Mouse (Mus musculus): ENCODE measurements at regions not wholly inside any gene's neighbourhood (a gene's known extent, or its start where the extent isn't known, plus 50 kb on each side); places are given as distances from the start of the nearest gene placed in this dataset.
A peak's percentile ranks its signal among the peaks of the same experiment; 100 is the strongest.

DNA sequence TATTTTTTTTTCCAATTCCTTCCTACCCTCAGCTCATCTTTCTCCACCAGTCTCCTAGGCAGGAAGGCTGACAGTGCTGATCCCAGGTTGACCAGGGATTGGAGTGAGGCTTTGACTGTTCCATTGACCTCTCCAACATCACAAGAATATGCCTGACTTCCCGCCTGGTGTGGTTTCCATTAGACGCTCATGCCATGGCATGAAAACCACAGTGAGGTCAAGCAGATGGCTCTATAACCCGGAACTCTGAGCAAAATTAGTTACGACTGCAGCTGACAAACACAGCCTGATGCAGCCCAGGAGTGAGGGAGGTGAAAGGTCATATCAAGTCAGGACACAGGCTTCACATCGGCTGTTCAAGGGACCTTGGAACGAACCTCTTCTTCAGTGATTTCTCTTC is 153.6 kb downstream of the Snx19 start:
- WGBS = 44% methylated on average over 6 of the region's 6 CpGs
- no peaks in the 10 kb centered on the region for H3K4me1 ChIP-seq (ENCODE audit: control insufficient read depth, insufficient read depth, low read length)
- H3K27ac ChIP-seq (replicated peaks; ENCODE audit: insufficient read depth, low read depth, low read length) = no peak overlapping the region
- no peaks in the 10 kb centered on the region for H3K79me2 ChIP-seq (ENCODE audit: control insufficient read depth, insufficient read depth, low read length)
- TF ChIP-seq POLR2A (IDR thresholded peaks at IDR 0.05; ENCODE audit: extremely low read depth, insufficient read depth, low read length) = no peak
- TF ChIP-seq CTCF (IDR thresholded peaks at IDR 0.05; ENCODE audit: low read depth, low read length) = no peak
- no peaks in the 10 kb centered on the region for H3K36me3 ChIP-seq (ENCODE audit: control insufficient read depth, insufficient read depth, low read length)
- H3K4me3 ChIP-seq (ENCODE audit: insufficient read depth, low read depth, low read length) = no peak overlapping the region
- H3K9ac ChIP-seq (ENCODE audit: low read depth, low read length) = no peak overlapping the region
- peak; percentile 9 for DNase-seq (ENCODE audit: extremely low read depth, low read depth, low spot score)
- no peaks in the 10 kb centered on the region for H3K27me3 ChIP-seq (ENCODE audit: control insufficient read depth, insufficient read depth, low read length)

GRCm38 (mm10) chr9:30578213-30578612 is 151.3 kb downstream of the Snx19 start:
- Histone ChIP-seq H3K27ac (replicated peaks; ENCODE audit: insufficient read depth, low read depth, low read length) (no peak overlapping the region), H3K9ac (ENCODE audit: low read depth, low read length) (no peak overlapping the region), H3K27me3 (ENCODE audit: control insufficient read depth, insufficient read depth, low read length) (no peaks in the 10 kb centered on the region), H3K4me1 (ENCODE audit: control insufficient read depth, insufficient read depth, low read length) (no peaks in the 10 kb centered on the region), H3K36me3 (ENCODE audit: control insufficient read depth, insufficient read depth, low read length) (no peaks in the 10 kb centered on the region), H3K4me3 (ENCODE audit: insufficient read depth, low read depth, low read length) (no peak overlapping the region), H3K79me2 (ENCODE audit: control insufficient read depth, insufficient read depth, low read length) (no peaks in the 10 kb centered on the region)
- WGBS = 70% methylated on average over 3 of the region's 3 CpGs
- no peak for TF ChIP-seq POLR2A (IDR thresholded peaks at IDR 0.05; ENCODE audit: extremely low read depth, insufficient read depth, low read length)
- no peak for TF ChIP-seq CTCF (IDR thresholded peaks at IDR 0.05; ENCODE audit: low read depth, low read length)
- peak; percentile 4 for DNase-seq (ENCODE audit: extremely low read depth, low read depth, low spot score)

DNA sequence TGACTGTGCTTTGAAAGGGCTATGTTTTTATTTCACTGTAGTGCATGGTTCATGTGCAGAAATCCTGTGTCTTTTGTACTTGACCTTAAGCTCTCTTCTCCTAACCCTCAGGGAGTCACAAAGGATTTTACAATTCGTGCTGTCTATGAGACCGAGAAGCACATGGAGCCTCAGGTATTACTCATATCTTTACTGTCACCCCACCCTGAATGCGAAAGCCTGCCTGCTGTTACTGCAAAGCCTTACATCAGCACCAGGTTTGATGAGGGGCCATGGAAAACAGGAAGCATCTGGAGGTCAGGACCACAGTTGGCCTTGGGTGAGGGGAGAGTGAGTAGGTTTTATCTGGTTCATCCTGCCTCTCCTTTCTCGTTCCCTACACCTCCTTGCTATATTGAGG is 150.3 kb downstream of the Snx19 start:
- Histone ChIP-seq H3K4me3 (ENCODE audit: insufficient read depth, low read depth, low read length) (no peak overlapping the region), H3K9ac (ENCODE audit: low read depth, low read length) (no peak overlapping the region), H3K36me3 (ENCODE audit: control insufficient read depth, insufficient read depth, low read length) (no peaks in the 10 kb centered on the region), H3K27me3 (ENCODE audit: control insufficient read depth, insufficient read depth, low read length) (no peaks in the 10 kb centered on the region), H3K79me2 (ENCODE audit: control insufficient read depth, insufficient read depth, low read length) (no peaks in the 10 kb centered on the region), H3K27ac (replicated peaks; ENCODE audit: insufficient read depth, low read depth, low read length) (no peak overlapping the region), H3K4me1 (ENCODE audit: control insufficient read depth, insufficient read depth, low read length) (no peaks in the 10 kb centered on the region)
- TF ChIP-seq POLR2A (IDR thresholded peaks at IDR 0.05; ENCODE audit: extremely low read depth, insufficient read depth, low read length) (no peak), CTCF (IDR thresholded peaks at IDR 0.05; ENCODE audit: low read depth, low read length) (no peak)
- 68% methylated on average over 4 of the region's 4 CpGs for WGBS
- DNase-seq (ENCODE audit: extremely low read depth, low read depth, low spot score) = no peak

- Histone ChIP-seq H3K27me3 (ENCODE audit: control insufficient read depth, insufficient read depth, low read length) (no peaks in the 10 kb centered on the region), H3K4me3 (ENCODE audit: insufficient read depth, low read depth, low read length) (no peak overlapping the region), H3K79me2 (ENCODE audit: control insufficient read depth, insufficient read depth, low read length) (no peaks in the 10 kb centered on the region), H3K27ac (replicated peaks; ENCODE audit: insufficient read depth, low read depth, low read length) (no peak overlapping the region), H3K4me1 (ENCODE audit: control insufficient read depth, insufficient read depth, low read length) (no peaks in the 10 kb centered on the region), H3K36me3 (ENCODE audit: control insufficient read depth, insufficient read depth, low read length) (no peaks in the 10 kb centered on the region), H3K9ac (ENCODE audit: low read depth, low read length) (no peak overlapping the region)
- WGBS = 72% methylated on average over 3 of the region's 3 CpGs
- DNase-seq (ENCODE audit: extremely low read depth, low read depth, low spot score) = no peak
- TF ChIP-seq POLR2A (IDR thresholded peaks at IDR 0.05; ENCODE audit: extremely low read depth, insufficient read depth, low read length) = no peak
- TF ChIP-seq CTCF (IDR thresholded peaks at IDR 0.05; ENCODE audit: low read depth, low read length) = no peak
These were observed 148.6 kb downstream of the Snx19 start for GRCm38 (mm10) chr9:30575531-30575930.

DNA sequence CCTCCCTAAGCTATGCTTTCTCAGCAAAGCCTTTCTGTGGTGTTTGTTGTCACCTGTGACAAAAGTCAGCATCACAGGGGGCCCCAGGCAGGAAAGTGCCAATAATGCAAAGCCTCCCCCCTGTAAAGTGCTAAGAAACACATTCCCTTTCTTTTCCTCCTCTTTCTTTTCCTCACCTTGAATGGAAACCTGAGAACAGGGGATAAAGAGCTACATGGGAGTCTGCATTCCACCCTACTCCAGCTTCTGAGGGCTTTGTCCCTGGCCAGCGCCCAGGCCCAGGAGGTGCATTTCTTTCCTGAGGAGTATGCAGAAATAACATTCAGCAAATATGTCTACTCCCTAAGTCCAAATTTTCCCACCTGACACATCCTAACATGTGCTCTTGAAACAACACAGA is 146.4 kb downstream of the Snx19 start:
- Histone ChIP-seq H3K79me2 (ENCODE audit: control insufficient read depth, insufficient read depth, low read length) (no peaks in the 10 kb centered on the region), H3K9ac (ENCODE audit: low read depth, low read length) (no peak overlapping the region), H3K36me3 (ENCODE audit: control insufficient read depth, insufficient read depth, low read length) (no peaks in the 10 kb centered on the region), H3K4me3 (ENCODE audit: insufficient read depth, low read depth, low read length) (no peak overlapping the region), H3K27me3 (ENCODE audit: control insufficient read depth, insufficient read depth, low read length) (no peaks in the 10 kb centered on the region), H3K4me1 (ENCODE audit: control insufficient read depth, insufficient read depth, low read length) (no peaks in the 10 kb centered on the region), H3K27ac (replicated peaks; ENCODE audit: insufficient read depth, low read depth, low read length) (no peak overlapping the region)
- TF ChIP-seq POLR2A (IDR thresholded peaks at IDR 0.05; ENCODE audit: extremely low read depth, insufficient read depth, low read length) = no peak
- no peak for DNase-seq (ENCODE audit: extremely low read depth, low read depth, low spot score)
- 48% methylated on average over 1 of the region's 1 CpGs for WGBS

DNA sequence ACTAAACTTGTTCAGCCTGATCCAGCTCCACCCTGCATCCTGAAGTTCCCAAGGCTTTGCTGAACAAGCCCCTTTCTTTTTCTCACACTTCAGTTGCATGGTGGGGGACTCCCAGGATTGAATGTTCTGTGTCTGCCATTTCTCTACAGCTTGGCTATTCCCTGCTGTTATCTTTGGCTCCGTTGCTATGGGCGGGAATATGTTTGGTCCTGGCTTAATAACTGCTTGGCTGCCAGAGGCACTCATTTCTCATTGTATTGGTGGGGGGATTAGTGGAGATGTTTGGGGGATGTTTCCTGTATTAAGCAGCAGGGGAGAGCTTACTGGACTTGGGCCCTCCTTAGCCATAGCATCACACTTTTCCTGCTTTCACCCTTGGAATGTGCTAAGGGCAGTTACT is 144.1 kb downstream of the Snx19 start:
- 28% methylated on average over 2 of the region's 2 CpGs for WGBS
- DNase-seq (ENCODE audit: extremely low read depth, low read depth, low spot score) = no peak
- no peak overlapping the region for H3K27ac ChIP-seq (replicated peaks; ENCODE audit: insufficient read depth, low read depth, low read length)

More for the DNA sequence above, 144.1 kb downstream of the Snx19 start:
- no peaks in the 10 kb centered on the region for H3K79me2 ChIP-seq (ENCODE audit: control insufficient read depth, insufficient read depth, low read length)
- no peaks in the 10 kb centered on the region for H3K4me1 ChIP-seq (ENCODE audit: control insufficient read depth, insufficient read depth, low read length)
- H3K27me3 ChIP-seq (ENCODE audit: control insufficient read depth, insufficient read depth, low read length) = no peaks in the 10 kb centered on the region
- no peak overlapping the region for H3K4me3 ChIP-seq (ENCODE audit: insufficient read depth, low read depth, low read length)
- no peaks in the 10 kb centered on the region for H3K36me3 ChIP-seq (ENCODE audit: control insufficient read depth, insufficient read depth, low read length)
- TF ChIP-seq POLR2A (IDR thresholded peaks at IDR 0.05; ENCODE audit: extremely low read depth, insufficient read depth, low read length) = no peak
- no peak for TF ChIP-seq CTCF (IDR thresholded peaks at IDR 0.05; ENCODE audit: low read depth, low read length)
- no peak overlapping the region for H3K9ac ChIP-seq (ENCODE audit: low read depth, low read length)

All from liver, adult 2 months (tissue).